Mouse (Mus musculus): Measurements from ENCODE around the gene Fgf10. TPM values are rescaled to one million over a fixed set of nuclear protein-coding genes. Genes with fewer than 3 reads are reported as not detected.

Gene Fgf10
- 1 to 10 TPM; 3.8 to 4.0 TPM for total RNA-seq (2021)

DNA sequence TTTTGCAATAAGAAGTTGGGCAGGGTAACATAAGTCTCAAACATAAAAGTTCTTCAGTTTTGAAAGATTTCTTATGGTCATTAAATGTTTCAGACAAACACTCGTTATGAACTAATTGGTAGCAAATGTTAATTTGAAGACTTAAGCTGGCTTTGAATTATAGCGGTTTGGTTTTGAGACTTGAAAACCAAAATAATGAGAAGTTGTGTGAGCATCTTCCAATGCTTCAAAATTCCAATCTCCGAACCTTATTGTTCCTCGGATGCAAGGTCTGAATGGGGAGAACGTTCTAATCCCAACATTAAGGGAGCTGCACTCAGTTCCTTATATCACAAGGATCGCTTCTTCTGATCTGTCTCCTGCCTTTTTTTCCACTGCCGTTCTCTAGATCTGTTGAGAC is at the start of gene Fgf10:
TSS of gene Fgf10 (plus strand) at position 301 of the 400 bp plus-strand sequence.
- intact Hi-C loops (cut with DNase I): no loop called here

DNA sequence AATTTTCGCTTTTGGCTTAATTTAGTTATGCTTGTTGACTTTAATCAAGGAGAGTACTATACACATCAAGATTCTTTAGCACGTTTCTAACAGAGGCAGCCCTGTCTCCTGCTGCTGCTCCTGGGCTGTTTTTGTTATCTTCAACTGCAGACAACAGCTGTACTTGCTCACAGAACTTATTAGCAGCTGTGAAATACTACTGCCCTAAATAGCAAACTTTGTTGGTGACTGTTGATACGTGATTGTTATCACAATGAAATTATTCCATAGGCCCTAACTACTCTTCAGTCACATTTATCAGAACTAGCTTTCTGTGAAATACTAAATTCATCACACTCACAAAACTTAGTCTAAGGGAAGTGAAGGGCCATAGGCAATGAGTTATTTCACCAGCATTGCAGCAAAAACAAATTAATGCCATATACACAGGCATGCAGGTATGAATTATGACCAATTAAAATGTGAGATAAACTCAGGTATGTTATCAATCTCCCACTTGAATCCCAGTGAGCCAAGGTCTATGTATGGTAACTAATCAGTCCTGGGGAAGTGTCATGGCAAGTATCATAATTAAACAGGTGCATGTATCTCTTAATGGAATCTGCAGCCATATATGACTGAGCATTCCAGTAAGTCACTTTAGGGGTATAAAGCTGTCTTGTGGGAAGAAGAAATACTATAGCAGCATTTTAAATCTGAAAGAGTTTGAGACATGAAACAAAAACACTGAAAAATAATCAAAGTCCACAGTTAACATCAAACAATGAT is 39.7 kb upstream of the Fgf10 start:
- no peak for DNase-seq (ENCODE audit: low spot score in 2 of 2)
- intact Hi-C loops (cut with DNase I): no loop called here

More for the DNA sequence above, at the start of gene Fgf10:
- DNase-seq (ENCODE audit: low spot score in 2 of 2): no peak

DNA sequence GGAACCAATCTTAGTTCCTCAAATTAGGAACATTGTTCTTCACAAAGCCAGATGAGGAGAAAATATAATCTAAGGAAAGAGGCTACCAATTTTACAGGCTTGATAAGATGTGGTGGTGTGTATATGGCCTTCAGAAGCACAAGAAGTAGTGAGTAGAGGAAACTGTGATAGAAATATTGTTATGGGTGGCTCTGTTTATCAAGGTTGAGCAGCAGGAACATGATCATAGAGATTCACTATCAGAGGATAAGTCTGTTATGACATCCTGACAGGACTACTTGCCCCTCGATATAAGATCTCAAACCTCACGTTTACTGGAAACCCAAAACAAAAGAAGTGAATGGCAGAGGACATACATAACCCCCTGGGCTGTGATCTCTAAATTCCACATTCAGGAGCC is 38.1 kb upstream of the Fgf10 start:
- DNase-seq (ENCODE audit: low spot score in 2 of 2): no peak
- intact Hi-C loops (cut with DNase I): no loop called here

DNA sequence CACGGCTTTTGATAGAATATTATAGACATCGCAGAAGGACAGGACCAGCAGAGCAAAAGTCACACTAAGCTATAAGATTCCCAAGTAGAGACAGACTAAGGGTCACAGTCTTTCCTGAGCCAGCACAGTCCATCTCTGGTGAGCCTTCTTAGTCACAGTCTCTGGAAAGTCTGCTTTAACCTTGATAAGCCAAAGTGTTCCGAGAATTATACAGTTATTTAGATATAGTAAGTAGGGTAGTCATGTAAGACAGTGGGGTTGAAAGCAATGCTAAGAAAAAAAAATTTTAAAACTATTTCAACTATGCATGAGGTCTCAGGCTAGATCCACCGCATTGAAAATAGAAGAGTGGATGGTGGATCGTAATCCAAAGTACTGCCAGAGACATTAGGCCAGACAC is 33.5 kb upstream of the Fgf10 start:
- DNase-seq (ENCODE audit: low spot score in 2 of 2): no peak

DNA sequence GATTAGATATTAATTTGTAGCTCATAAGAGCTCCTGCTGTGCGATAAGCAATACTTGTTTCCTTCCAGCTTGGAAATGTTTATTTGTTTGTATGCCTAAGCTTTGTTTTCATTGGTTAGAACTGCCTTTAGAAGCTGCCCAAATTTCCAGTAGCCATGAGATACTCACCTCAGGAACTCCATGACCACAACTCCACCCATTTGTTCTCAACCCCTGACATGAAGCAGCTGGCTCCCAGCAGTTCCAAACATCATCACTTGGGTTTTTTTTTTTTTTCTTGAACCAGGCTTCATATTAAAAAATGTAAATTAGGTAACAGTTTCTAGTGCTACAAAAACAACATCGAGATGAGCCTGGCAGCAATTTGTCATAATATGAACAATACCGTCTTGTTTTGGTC is 27.0 kb upstream of the Fgf10 start:
- intact Hi-C loops (cut with DNase I): no loop called here
- no peak for DNase-seq (ENCODE audit: low spot score in 2 of 2)

More for the DNA sequence above, 33.5 kb upstream of the Fgf10 start:
- intact Hi-C loops (cut with DNase I): no loop called here

DNA sequence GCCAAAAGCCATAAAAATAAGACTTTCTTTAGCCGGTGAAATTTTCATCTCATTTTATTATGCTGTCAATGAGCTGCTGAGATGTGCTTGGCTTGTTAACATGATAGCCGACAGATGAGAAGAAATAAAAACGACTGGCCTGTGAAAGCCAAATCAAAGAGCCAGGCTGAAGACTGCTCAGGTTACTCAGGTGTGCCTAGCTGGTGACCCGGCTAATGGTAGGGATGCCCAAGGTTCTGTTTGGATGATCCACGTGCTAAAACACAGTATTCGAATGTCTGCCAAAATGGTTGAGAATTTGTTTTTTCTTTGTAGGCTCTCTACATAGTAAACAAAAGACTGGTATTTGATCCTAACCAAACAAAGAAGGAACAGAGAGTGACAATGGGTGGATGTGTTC is 26.5 kb upstream of the Fgf10 start:
- no peak for DNase-seq (ENCODE audit: low spot score in 2 of 2)
- intact Hi-C loops (cut with DNase I): no loop called here

DNA sequence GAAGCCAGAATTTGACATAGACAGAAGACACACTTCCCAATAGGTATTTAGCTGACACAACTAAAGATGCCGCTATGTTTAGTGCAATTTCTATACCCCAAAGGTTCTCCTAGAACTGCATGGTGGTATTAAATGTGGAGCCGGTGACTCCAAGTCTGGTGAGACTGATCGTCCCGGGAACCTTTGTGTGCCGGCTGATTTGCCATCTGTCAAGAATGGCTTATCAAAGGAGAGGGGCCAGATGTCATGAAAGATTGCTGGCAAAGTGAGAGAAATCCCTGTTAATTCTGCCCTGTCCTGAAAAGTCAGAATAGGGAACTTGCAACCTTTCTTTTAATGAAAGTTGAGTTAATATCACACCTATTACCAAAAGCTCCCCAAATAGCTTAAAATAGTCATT is 12.6 kb upstream of the Fgf10 start:
- no peak for DNase-seq (ENCODE audit: low spot score in 2 of 2)
- intact Hi-C loops (cut with DNase I): no loop called here

DNA sequence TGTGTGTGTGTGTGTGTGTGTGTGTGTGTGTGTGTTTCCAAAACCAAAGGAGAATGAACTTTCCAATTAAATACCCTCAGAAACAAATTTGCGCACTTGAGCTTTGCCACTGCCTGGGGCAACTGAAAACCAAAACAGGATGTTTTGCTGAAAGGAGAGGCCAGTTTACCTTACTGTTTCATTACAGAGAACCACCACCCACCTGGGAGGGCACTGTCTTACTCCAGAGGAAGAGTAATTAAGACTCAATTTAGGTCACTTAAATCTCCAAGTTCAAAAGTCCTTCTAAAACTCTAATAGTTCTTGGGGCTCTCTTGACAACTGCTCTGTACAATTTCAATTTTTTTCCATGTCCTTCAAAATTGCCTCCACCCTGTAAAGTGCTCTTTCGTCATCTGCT is 11.6 kb upstream of the Fgf10 start:
- DNase-seq (ENCODE audit: low spot score in 2 of 2): no peak
- intact Hi-C loops (cut with DNase I): no loop called here

DNA sequence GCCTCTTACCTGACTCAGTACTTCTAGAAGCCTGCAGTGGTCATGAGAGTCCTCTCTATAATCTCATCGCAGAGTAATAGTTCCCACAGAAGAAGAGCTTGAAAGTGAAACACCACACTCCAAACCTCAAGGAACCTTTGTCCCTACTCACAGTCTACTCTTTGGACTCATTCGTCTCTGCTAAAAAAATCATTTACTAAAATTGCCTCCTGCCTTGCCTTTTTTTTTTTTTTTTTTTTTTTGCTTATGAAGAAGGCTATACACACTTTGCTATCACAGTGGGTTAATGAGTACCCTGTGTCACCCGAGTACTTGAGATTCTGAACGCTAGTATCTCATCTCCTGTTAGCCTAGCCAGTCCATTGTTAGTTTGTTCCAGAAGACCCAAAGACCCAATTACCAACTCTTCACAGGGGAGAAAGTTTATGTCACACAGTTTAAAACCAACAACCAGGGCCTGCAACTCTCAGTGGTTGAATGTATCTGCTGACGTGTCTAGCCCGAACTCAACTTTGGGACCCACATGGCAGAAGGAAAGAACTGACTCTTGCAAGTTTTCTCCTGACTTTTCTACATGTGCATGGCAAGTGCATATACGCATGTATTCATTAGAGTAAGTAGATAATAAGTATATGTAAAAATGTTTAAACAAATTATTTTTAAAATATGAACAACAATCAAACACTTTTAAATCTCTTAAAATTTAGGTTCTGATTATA is 10.8 kb upstream of the Fgf10 start:
- no peak for DNase-seq (ENCODE audit: low spot score in 2 of 2)
- intact Hi-C loops (cut with DNase I): no loop called here

DNA sequence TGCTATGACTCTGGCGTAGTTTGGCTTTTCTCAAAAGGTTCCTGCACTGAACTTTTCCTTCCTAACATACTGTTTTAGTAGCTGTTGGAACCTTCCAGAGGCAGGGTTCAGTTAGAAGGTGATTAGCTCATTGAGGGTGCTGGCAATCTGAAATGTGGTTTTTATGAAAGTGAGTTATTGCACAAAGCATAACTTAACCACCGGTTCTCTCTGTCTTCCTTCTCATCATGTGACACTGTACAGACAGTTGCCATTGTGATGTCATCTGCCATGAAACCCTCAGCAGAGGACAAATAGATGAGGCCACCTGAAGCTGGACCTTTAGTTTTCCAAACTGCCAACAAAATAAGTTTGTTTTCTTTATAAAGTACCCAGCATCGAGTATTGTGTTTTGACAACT is 7.9 kb upstream of the Fgf10 start:
- DNase-seq (ENCODE audit: low spot score in 2 of 2): no peak
- intact Hi-C loops (cut with DNase I): no loop called here

DNA sequence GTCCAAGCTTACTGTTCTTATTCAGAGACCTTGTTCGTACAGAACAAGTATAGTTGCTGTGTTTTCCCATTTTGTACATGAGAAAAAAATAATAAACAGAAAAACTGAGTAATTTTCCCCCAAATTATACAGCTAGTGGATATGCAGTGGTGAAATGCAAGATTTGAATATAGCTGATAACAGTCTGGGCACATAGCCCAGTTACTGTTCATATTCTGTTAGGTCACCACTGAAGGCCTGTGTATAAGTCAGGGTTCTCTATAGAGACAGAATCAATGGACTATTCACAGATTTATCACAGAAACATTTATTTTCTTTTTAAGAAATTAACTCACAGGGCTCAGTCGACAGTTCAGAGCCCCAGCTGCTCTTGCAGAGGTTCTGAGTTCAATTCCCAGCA is 4.7 kb upstream of the Fgf10 start:
- DNase-seq (ENCODE audit: low spot score in 2 of 2): no peak
- intact Hi-C loops (cut with DNase I): no loop called here

DNA sequence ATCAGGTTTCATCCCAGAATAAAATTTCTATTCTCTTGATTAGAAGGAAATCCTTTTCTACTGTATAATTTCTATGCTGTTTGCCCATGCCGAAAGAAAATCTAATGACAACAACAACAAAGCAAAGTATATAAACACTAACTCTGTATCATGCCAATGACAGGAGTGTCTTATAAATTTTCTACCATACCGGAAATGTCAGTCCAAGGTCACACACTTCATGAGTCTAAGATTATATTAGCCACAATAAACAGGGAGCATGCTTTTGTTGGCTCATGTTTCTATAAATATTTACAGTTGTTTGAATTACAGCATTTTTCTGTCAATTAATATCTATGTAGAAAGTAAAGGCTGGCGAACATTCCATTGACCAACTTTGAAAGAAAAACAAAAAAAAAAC is 9.6 kb downstream of the Fgf10 start:
- intact Hi-C loops (cut with DNase I): no loop called here
- no peak for DNase-seq (ENCODE audit: low spot score in 2 of 2)

DNA sequence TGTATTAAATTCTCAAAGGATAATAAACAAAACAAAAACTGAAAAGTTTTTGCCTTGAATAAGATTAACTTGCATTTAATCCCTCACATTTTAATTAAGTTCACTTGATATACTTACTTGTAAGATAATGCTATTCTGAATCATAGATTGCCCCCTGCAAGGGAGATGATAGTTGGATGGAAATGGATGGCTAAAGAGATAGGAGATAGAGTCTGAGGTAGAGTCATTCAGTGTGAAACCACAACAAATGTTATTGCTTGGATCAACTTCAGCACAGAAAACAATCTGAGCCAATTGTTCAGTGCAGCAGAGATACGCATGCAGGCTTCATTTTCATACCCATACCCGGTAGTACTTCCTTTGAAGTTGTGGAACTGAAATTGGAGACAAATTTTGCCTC is 23.5 kb downstream of the Fgf10 start:
- DNase-seq (ENCODE audit: low spot score in 2 of 2): no peak
- intact Hi-C loops (cut with DNase I): no loop called here

DNA sequence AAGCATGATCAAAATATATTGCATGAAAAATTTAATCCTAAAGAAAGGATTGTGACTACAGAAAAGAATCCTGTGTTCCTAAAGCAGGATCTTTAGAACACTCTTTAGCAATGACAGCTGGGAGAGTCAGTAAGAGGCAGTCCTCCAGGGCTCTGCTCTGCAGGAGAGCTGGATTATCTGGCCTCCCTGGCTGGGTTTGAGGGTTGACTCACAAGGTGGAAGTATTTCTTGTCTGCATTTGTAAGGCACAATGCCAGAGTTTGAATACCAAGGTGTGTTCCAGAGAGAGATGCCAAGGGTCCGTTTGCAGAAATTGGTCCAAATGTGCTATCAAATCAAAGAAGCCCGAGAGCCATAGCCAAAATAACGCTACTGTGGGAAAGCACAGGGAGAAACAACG is 25.5 kb downstream of the Fgf10 start:
- intact Hi-C loops (cut with DNase I): no loop called here
- DNase-seq (ENCODE audit: low spot score in 2 of 2): no peak

DNA sequence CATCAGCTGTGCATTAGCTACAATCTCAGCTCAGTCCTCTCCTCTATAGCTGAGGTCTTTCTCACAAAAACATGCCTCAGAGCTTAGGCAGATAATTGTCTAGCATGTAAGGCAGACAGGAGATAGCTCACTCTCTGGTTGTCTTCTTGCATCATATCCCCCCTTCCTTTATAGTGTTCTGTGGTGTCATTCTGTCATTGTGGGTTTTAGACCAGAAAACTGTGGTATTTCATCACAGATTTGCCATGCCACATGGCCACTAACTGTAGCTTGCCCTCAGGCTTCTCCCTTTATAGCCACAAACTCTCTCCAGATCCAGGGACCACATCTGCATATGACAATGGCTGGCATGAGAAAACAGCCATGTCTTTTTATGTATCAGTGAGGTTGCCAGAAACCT is 34.1 kb downstream of the Fgf10 start:
- DNase-seq (ENCODE audit: low spot score in 2 of 2): no peak
- intact Hi-C loops (cut with DNase I): no loop called here

DNA sequence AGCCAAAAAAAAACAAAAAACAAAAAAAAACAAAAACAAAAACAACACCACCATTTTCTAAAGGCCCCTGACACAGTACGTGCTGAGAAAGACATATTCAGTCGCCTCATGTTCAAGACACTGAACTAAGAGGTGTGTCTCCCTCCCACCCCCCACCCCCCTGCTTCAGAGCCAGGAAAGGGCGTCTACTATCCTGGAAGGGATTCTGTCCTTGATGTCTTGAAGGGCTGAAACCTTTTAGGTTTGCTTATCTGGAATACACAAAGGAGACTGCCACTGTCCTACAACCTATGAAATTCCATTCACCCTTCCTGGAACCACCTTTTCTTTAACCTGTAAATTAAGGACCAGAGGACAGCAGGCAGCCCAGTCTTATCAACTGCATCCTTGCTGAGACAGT is 36.1 kb downstream of the Fgf10 start:
- DNase-seq (ENCODE audit: low spot score in 2 of 2): no peak
- intact Hi-C loops (cut with DNase I): no loop called here

DNA sequence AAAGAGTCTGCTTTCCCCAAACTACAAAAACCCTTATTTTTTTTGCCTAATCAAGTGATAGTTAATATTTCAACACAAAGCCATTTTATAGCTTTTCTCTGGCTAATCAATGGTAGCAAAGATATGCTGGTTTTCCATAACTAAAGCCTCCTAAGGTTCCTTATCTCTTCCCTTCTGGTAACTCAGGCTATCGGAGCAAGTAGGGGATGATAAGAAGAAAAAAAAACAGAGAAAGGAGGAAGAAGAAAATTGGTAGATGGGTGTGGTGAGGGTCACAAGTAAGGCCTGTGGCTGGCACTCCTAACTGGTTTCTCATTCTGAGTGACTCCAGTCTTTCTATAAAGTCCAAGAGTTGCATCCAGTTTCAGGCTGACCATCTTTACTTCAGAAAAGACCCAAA is 40.3 kb downstream of the Fgf10 start:
- intact Hi-C loops (cut with DNase I): no loop called here

DNA sequence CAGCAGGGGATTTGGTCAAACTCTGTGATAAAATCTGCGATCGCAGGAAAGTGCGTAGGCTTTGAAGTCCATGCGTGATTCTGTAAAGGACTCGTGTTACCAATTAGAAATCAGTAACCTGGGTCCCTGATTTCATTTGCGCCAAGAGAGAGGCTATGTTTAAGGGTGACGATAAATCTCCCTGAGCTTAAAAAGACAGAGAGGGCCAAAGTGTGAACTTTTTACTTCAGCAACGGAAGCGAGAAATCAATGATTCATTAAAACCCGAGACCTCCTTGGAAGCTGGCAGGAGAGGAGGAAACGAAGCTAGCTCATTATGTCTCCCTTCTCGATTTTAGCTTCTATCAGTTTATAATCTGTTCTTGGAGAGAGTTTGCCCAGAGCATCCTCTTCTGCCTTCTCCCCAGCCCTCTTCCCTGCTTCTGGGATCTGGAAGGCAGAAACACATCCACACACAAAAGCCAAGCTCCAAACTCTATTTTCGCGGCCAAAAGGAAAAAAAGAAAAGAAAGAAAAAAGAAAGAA is 44.1 kb downstream of the Fgf10 start:
- no peak for DNase-seq (ENCODE audit: low spot score in 2 of 2)
- intact Hi-C loops (cut with DNase I): no loop called here

More for the DNA sequence above, 40.3 kb downstream of the Fgf10 start:
- no peak for DNase-seq (ENCODE audit: low spot score in 2 of 2)

DNA sequence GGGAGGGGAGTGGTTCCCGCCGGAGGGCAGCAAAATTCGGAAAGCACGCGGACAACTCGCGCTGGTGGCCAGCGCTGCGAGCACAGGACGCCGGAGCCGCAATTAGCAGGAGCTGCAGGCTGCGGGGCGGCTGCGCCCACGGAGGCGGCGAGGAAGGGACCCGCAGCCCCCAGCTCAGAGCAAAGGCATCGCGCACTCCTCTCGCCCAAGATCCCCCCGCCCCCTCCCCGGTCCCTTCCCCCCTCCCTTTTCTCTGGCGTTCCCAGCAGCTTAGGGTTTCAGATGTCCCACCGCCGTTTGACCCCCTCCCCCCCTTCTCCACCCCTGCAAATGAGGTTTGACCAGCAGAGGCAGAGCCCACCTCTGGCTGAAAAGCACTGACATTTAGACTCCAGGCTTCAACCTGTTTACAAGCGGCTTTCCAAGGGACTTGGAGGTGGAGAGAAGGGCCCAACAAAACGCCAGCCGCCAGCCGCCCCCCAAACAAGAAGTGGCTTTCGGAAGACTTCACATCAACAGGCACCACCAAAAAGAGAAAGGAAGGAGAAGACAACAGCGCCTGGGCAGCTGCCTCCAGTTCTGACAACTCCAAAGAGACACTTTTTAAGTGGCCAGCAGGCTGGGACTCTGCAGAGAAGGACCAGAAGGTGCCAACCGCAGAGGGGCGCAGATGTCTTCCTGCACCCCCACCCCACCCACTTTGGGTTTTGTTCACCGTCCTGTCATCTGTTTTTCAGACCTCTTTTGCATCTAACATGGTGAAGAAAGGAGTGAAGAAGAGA is 44.9 kb downstream of the Fgf10 start:
- no peak for DNase-seq (ENCODE audit: low spot score in 2 of 2)
- intact Hi-C loops (cut with DNase I): no loop called here

All from left cerebral cortex, postnatal 25 days (tissue).